15 mouse cellular contexts compared by ENCODE assay signal in the genomic region with DNA sequence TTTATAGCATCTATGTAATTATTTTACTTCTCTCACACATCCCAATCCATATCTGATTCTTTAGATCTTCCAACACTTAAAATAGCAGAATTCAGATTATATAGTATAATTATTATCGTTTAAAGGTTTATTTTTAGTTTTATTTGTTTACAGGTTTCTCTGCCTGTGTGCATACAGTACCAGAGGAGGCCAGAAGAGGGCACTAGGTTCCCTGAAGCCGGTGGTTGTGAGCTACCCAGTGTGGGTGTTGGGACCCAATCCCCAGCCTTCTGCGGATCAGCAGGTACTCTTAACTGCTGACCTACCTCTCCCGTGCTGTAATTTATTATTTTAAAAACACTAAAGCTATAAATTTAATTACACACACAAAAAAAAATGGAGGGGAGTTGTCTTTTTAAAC.
DNase-seq lines count a peak whose midpoint lies in the region; ATAC-seq and TF ChIP-seq lines count a peak whose summit lies in the region.
"Had no signal": no experiment of that assay in that cellular context is flagged by ENCODE, and none has a peak within 500 bp of the region (broad histone marks: within the 10 kb centered on the region; RNA-seq: fewer than 3 reads in every experiment).

No protein-coding gene starts in this region.

- WGBS in kidney, postnatal 0 days: 75% methylated on average over 4 of the region's 4 CpGs
- 73% methylated on average over 4 of the region's 4 CpGs for WGBS in kidney, embryonic 15.5 days
- 83% methylated on average over 4 of the region's 4 CpGs for WGBS in stomach, postnatal 0 days
- 96% methylated on average over 4 of the region's 4 CpGs for WGBS in cerebellum, adult 2 months

- TF ChIP-seq POLR2A in testis, adult 2 months (IDR thresholded peaks at IDR 0.05; ENCODE audit: control insufficient read depth, low read depth, low read length): no peak
- TF ChIP-seq POLR2A in cerebellum, adult 2 months (IDR thresholded peaks at IDR 0.05; ENCODE audit: borderline replicate concordance, insufficient read depth, low read length): no peak

- no peak overlapping the region for H3K4me3 ChIP-seq in kidney, postnatal 0 days (replicated peaks; ENCODE audit: low read depth, low read length)
- H3K4me3 ChIP-seq in kidney, embryonic 15.5 days (replicated peaks): no peak overlapping the region
- H3K4me3 ChIP-seq in testis, adult 2 months (ENCODE audit: control insufficient read depth, low read depth, low read length): no peak overlapping the region
- no peak overlapping the region for H3K4me3 ChIP-seq in stomach, postnatal 0 days (ENCODE audit: low read depth, low read length)
- H3K4me3 ChIP-seq in cerebellum, adult 2 months (replicated peaks; ENCODE audit: insufficient read depth, low read depth, low read length): no peak overlapping the region

- H3K4me1 ChIP-seq in kidney, postnatal 0 days (replicated peaks; ENCODE audit: insufficient read depth, low read length): 0 out of 2 replicates have a peak, but pooled peaks cover 3% of the 10 kb centered on the region
- H3K4me1 ChIP-seq in kidney, embryonic 15.5 days: peaks cover 10% of the 10 kb centered on the region
- H3K4me1 ChIP-seq in testis, adult 2 months (ENCODE audit: control insufficient read depth, insufficient read depth, low read length): peaks cover 14% of the 10 kb centered on the region
- no peaks in the 10 kb centered on the region for H3K4me1 ChIP-seq in stomach, postnatal 0 days (replicated peaks; ENCODE audit: control insufficient read depth, insufficient read depth)
- H3K4me1 ChIP-seq in cerebellum, adult 2 months (ENCODE audit: control insufficient read depth, insufficient read depth, low read length): no peaks in the 10 kb centered on the region

- TF ChIP-seq CTCF in kidney, postnatal 0 days (IDR thresholded peaks at IDR 0.05; ENCODE audit: low read depth): peak; percentile 38; the same call in 1 of the 2 replicates
- TF ChIP-seq CTCF in testis, adult 2 months (IDR thresholded peaks at IDR 0.05; ENCODE audit: control insufficient read depth, insufficient read depth, insufficient replicate concordance, low read depth, low read length): peak; percentile 17; the same call in 1 of the 2 replicates
- peak; percentile 43 for TF ChIP-seq CTCF in stomach, postnatal 0 days (IDR thresholded peaks at IDR 0.05; ENCODE audit: low read depth)
- TF ChIP-seq CTCF in cerebellum, adult 2 months (IDR thresholded peaks at IDR 0.05; ENCODE audit: borderline replicate concordance, insufficient read depth, low read depth, low read length): no peak

- peaks cover 3% of the 10 kb centered on the region for H3K27me3 ChIP-seq in kidney, postnatal 0 days (ENCODE audit: insufficient read depth, low read length)
- H3K27me3 ChIP-seq in kidney, embryonic 15.5 days: peaks cover 27% of the 10 kb centered on the region
- H3K27me3 ChIP-seq in testis, adult 2 months (ENCODE audit: control insufficient read depth, insufficient read depth, low read length): no peaks in the 10 kb centered on the region
- H3K27me3 ChIP-seq in stomach, postnatal 0 days (ENCODE audit: control insufficient read depth, insufficient read depth, low read length): no peaks in the 10 kb centered on the region; the same call in 1 of the 2 replicates
- H3K27me3 ChIP-seq in cerebellum, adult 2 months (ENCODE audit: control insufficient read depth, insufficient read depth, low read length): no peaks in the 10 kb centered on the region; the same call in 1 of the 2 replicates

- DNase-seq in kidney, postnatal 0 days (ENCODE audit: low spot score): no peak
- DNase-seq in testis, postnatal 14 days (ENCODE audit: low spot score): no peak
- DNase-seq in ES-CJ7 (ENCODE audit: low read depth, low spot score): peak; percentile 63
- no peak for DNase-seq in stomach, postnatal 0 days (ENCODE audit: low spot score)
- no peak for DNase-seq in cerebellum, adult 2 months
- DNase-seq: adrenal gland, postnatal 36 days; cerebellum, adult 11-12 months; gastrocnemius, postnatal 14 days; layer of hippocampus, postnatal 36 days; right cerebral cortex, postnatal 14 days had no signal

- no peak for ATAC-seq in kidney, postnatal 0 days (replicated peaks; ENCODE audit: low FRiP score, low read depth)
- no peak for ATAC-seq in kidney, embryonic 15.5 days (replicated peaks; ENCODE audit: low FRiP score)
- no peak for ATAC-seq in stomach, postnatal 0 days (ENCODE audit: low FRiP score, low TSS enrichment)

- no peaks in the 10 kb centered on the region for H3K9me3 ChIP-seq in kidney, postnatal 0 days (replicated peaks; ENCODE audit: low read length)
- H3K9me3 ChIP-seq in kidney, embryonic 15.5 days (replicated peaks): no peaks in the 10 kb centered on the region
- no peaks in the 10 kb centered on the region for H3K9me3 ChIP-seq in stomach, postnatal 0 days (ENCODE audit: control insufficient read depth, low read length)
- H3K9me3 ChIP-seq: heart, embryonic 13.5 days had no signal

- no peaks in the 10 kb centered on the region for H3K36me3 ChIP-seq in kidney, postnatal 0 days (ENCODE audit: insufficient read depth, low read length)
- H3K36me3 ChIP-seq in kidney, embryonic 15.5 days: no peaks in the 10 kb centered on the region
- no peaks in the 10 kb centered on the region for H3K36me3 ChIP-seq in testis, adult 2 months (ENCODE audit: control insufficient read depth, insufficient read depth, low read length)
- H3K36me3 ChIP-seq in stomach, postnatal 0 days (ENCODE audit: control insufficient read depth, insufficient read depth, low read length): no peaks in the 10 kb centered on the region
- H3K36me3 ChIP-seq: heart, embryonic 13.5 days; hindbrain, embryonic 10.5 days had no signal

- H3K27ac ChIP-seq in kidney, postnatal 0 days: no peak overlapping the region
- no peak overlapping the region for H3K27ac ChIP-seq in kidney, embryonic 15.5 days
- H3K27ac ChIP-seq in testis, adult 2 months (ENCODE audit: control insufficient read depth, insufficient read depth, low read depth, low read length): no peak overlapping the region
- H3K27ac ChIP-seq in stomach, postnatal 0 days (replicated peaks): no peak overlapping the region
- no peak overlapping the region for H3K27ac ChIP-seq in cerebellum, adult 2 months (ENCODE audit: insufficient read depth, low read length)

- H3K4me2 ChIP-seq in kidney, postnatal 0 days (ENCODE audit: low read length): no peak overlapping the region
- H3K4me2 ChIP-seq in kidney, embryonic 15.5 days: no peak overlapping the region
- H3K4me2 ChIP-seq in stomach, postnatal 0 days (replicated peaks; ENCODE audit: low read depth): no peak overlapping the region
- H3K4me2 ChIP-seq: midbrain, embryonic 11.5 days had no signal

- no peak overlapping the region for H3K9ac ChIP-seq in kidney, postnatal 0 days (ENCODE audit: low read depth, low read length)
- H3K9ac ChIP-seq in kidney, embryonic 15.5 days: no peak overlapping the region
- no peak overlapping the region for H3K9ac ChIP-seq in stomach, postnatal 0 days (ENCODE audit: low read length)

- TF ChIP-seq EP300 in stomach, postnatal 0 days (optimal IDR thresholded peaks at IDR 0.05): no peak
